Mouse (Mus musculus) B cell, adult 2 months (primary cell): Measurements from ENCODE around the gene Ephx3.
"Not testable (repeated sequence)": the region's sequence is repeated elsewhere in the genome, so short reads cannot be mapped to it uniquely, and the experiment has no call there.

Experiments
- DNase-seq, 2 experiments: peaks; one replicate each; pipeline ENCODE4 v3.0.0; 2022

Ephx3 gene

GRCm38 (mm10) chr17:32188863-32189636, at the start of gene Ephx3:
Gene Ephx3 (minus strand): TSS chr17:32189549.
- DNase-seq: peak in 1 of 2 experiments; percentile 15

- no peak for DNase-seq
Observed at GRCm38 (mm10) chr17:32238589-32238988, 49.2 kb upstream of the Ephx3 start.

- DNase-seq: no peak
Observed at GRCm38 (mm10) chr17:32235534-32236191, 46.3 kb upstream of the Ephx3 start.

GRCm38 (mm10) chr17:32233174-32233573, 43.8 kb upstream of the Ephx3 start:
- no peak for DNase-seq

- no peak for DNase-seq
Observed at GRCm38 (mm10) chr17:32229256-32229655, 39.9 kb upstream of the Ephx3 start.

GRCm38 (mm10) chr17:32220873-32221272, 31.5 kb upstream of the Ephx3 start:
- no peak for DNase-seq

GRCm38 (mm10) chr17:32215587-32215986, 26.2 kb upstream of the Ephx3 start:
- DNase-seq: peak in 1 of 2 experiments; percentile 26

- not testable (repeated sequence) for DNase-seq
Observed at GRCm38 (mm10) chr17:32211554-32211953, 22.2 kb upstream of the Ephx3 start.

- peak; percentile 53 to 59 for DNase-seq
Observed at GRCm38 (mm10) chr17:32209752-32210151, 20.4 kb upstream of the Ephx3 start.

- no peak for DNase-seq
Observed at GRCm38 (mm10) chr17:32209144-32209543, 19.8 kb upstream of the Ephx3 start.

GRCm38 (mm10) chr17:32207586-32208245, 18.4 kb upstream of the Ephx3 start:
- DNase-seq: no peak

- no peak for DNase-seq
Observed at GRCm38 (mm10) chr17:32205345-32205744, 16.0 kb upstream of the Ephx3 start.

GRCm38 (mm10) chr17:32202972-32203371, 13.6 kb upstream of the Ephx3 start:
- DNase-seq: no peak

GRCm38 (mm10) chr17:32201086-32201485, 11.7 kb upstream of the Ephx3 start:
- DNase-seq: no peak

GRCm38 (mm10) chr17:32199796-32200195, 10.4 kb upstream of the Ephx3 start:
- no peak for DNase-seq

- DNase-seq: no peak
Observed at GRCm38 (mm10) chr17:32197156-32197555, 7.8 kb upstream of the Ephx3 start.

- no peak for DNase-seq
Observed at GRCm38 (mm10) chr17:32195725-32196124, 6.4 kb upstream of the Ephx3 start.

GRCm38 (mm10) chr17:32193010-32193409, 3.7 kb upstream of the Ephx3 start:
- DNase-seq: no peak

GRCm38 (mm10) chr17:32189850-32190249, 501 bp upstream of the Ephx3 start:
- no peak for DNase-seq

- DNase-seq: no peak
Observed at GRCm38 (mm10) chr17:32183017-32183416, 6.3 kb downstream of the Ephx3 start.

- no peak for DNase-seq
Observed at GRCm38 (mm10) chr17:32179621-32180491, 9.5 kb downstream of the Ephx3 start.

GRCm38 (mm10) chr17:32176919-32177318, 12.4 kb downstream of the Ephx3 start:
- no peak for DNase-seq

GRCm38 (mm10) chr17:32173166-32173565, 16.2 kb downstream of the Ephx3 start:
- DNase-seq: no peak
